Mouse (Mus musculus) heart, embryonic 14.5 days (tissue): Measurements from ENCODE around the gene Gga3. TPM values are rescaled to one million over a fixed set of nuclear protein-coding genes. Genes with fewer than 3 reads are reported as not detected.

Experiments used
- ATAC-seq: fragments of 200-750 bp; cut with Nextera tagmentation; 2 replicates; pipeline ENCODE4 v1.8.0; 2017; ENCODE audit warnings: low read depth, moderate TSS enrichment; ENCODE audit not compliant: insufficient number of reproducible peaks, insufficient read depth, low FRiP score
- H3K27ac ChIP-seq, 2 experiments: fragments of 200-500 bp in 1 of 2; fragments of 300-500 bp in 1 of 2; sonication (generic) in 1 of 2; replicated peaks in 1 of 2; 2 replicates each; pipeline ENCODE4 v1.5.1; 2012 to 2014; ENCODE audit warnings: low read depth in 2 of 2, low read length in 2 of 2, control low read depth in 1 of 2, mild to moderate bottlenecking in 1 of 2, mixed read lengths in 1 of 2; ENCODE audit not compliant: control insufficient read depth in 1 of 2, insufficient read depth in 1 of 2
- H3K27me3 ChIP-seq: fragments of 300-500 bp; sonication (generic); 2 replicates; pipeline ENCODE4 v1.6.1; 2014; ENCODE audit warnings: mild to moderate bottlenecking, low read length, control low read depth; ENCODE audit not compliant: control insufficient read depth, insufficient read depth
- H3K36me3 ChIP-seq: fragments of 300-500 bp; sonication (generic); 2 replicates; pipeline ENCODE4 v1.6.1; 2014; ENCODE audit warnings: mild to moderate bottlenecking, control low read depth, low read length, mixed read lengths; ENCODE audit not compliant: control insufficient read depth, insufficient read depth
- H3K4me1 ChIP-seq, 2 experiments: fragments of 200-500 bp in 1 of 2; fragments of 300-500 bp in 1 of 2; sonication (generic) in 1 of 2; 2 replicates each; pipeline ENCODE4 v1.6.1; 2012 to 2014; ENCODE audit warnings: low read length in 2 of 2, control low read depth in 1 of 2, mixed read lengths in 1 of 2; ENCODE audit not compliant: control insufficient read depth in 2 of 2, insufficient read depth in 2 of 2
- H3K4me2 ChIP-seq: fragments of 300-500 bp; sonication (generic); 2 replicates; pipeline ENCODE4 v1.6.1; 2014; ENCODE audit warnings: mild to moderate bottlenecking, low read length
- H3K4me3 ChIP-seq, 2 experiments: fragments of 200-500 bp in 1 of 2; fragments of 300-500 bp in 1 of 2; sonication (generic) in 1 of 2; 2 replicates each; pipeline ENCODE4 v1.5.1; 2012 to 2014; ENCODE audit warnings: low read length in 2 of 2, mild to moderate bottlenecking in 2 of 2, control low read depth in 1 of 2, low read depth in 1 of 2, moderate library complexity in 1 of 2; ENCODE audit not compliant: control insufficient read depth in 1 of 2, insufficient read depth in 1 of 2
- H3K9ac ChIP-seq: fragments of 300-500 bp; sonication (generic); 2 replicates; pipeline ENCODE4 v1.6.1; 2014; ENCODE audit warnings: mild to moderate bottlenecking, low read length
- H3K9me3 ChIP-seq: fragments of 300-500 bp; sonication (generic); 2 replicates; pipeline ENCODE4 v1.6.1; 2016; ENCODE audit warnings: low read length, control low read depth; ENCODE audit not compliant: control insufficient read depth
- WGBS: fragments of 180-500 bp; shearing (Covaris S2); extraction: QIAGEN DNeasy Blood & Tissue Kit; methylation state at CpG from one replicate; pipeline ENCODE4 v1.1.7; 2014; 5-methylcytosine and 5-hydroxymethylcytosine counted together
- polyA plus RNA-seq: library from polyadenylated mRNA; unstranded; fragments of >200 nt; fragmentation: Nextera tagmentation; extraction: Ambion mirVana; gene quantifications from 2 replicates; pipeline ENCODE4 v1.2.1, GENCODE M21; 2014

Gene Gga3
- polyA plus RNA-seq, 1 experiment from 2014 or later = 17.2 TPM

GRCm38 (mm10) chr11:115609576-115609975, 5.7 kb upstream of the Gga3 start:
- H3K9me3 ChIP-seq = no peaks in the 10 kb centered on the region
- no peak overlapping the region for H3K4me3 ChIP-seq
- WGBS = 62% methylated on average over 3 of the region's 3 CpGs
- no peak overlapping the region for H3K9ac ChIP-seq
- no peak for ATAC-seq
- H3K4me1 ChIP-seq = peaks cover 13 to 26% of the 10 kb centered on the region in 2 experiments
- H3K27me3 ChIP-seq = no peaks in the 10 kb centered on the region
- no peak overlapping the region for H3K27ac ChIP-seq
- no peak overlapping the region for H3K4me2 ChIP-seq
- H3K36me3 ChIP-seq = peaks cover 51% of the 10 kb centered on the region

- H3K4me1 ChIP-seq = peaks cover 13 to 23% of the 10 kb centered on the region in 2 experiments
- no peaks in the 10 kb centered on the region for H3K9me3 ChIP-seq
- no peak for ATAC-seq
- 80% methylated on average over 23 of the region's 23 CpGs for WGBS
- H3K4me3 ChIP-seq = no peak overlapping the region
- H3K9ac ChIP-seq = no peak overlapping the region
- no peaks in the 10 kb centered on the region for H3K27me3 ChIP-seq
- H3K27ac ChIP-seq = no peak overlapping the region
- peaks cover 49% of the 10 kb centered on the region for H3K36me3 ChIP-seq
- no peak overlapping the region for H3K4me2 ChIP-seq
Measured at GRCm38 (mm10) chr11:115608421-115609399, 4.9 kb upstream of the Gga3 start.

- WGBS = 83% methylated on average over 18 of the region's 18 CpGs
- ATAC-seq = no peak
- Histone ChIP-seq H3K4me2 (no peak overlapping the region), H3K9me3 (no peaks in the 10 kb centered on the region), H3K4me1 (peaks cover 9 to 24% of the 10 kb centered on the region in 2 experiments), H3K27me3 (no peaks in the 10 kb centered on the region), H3K9ac (no peak overlapping the region), H3K27ac (0 out of 4 replicates have a peak overlapping the region, but pooled peaks of 1 of the 2 experiments have one; percentile 4), H3K4me3 (no peak overlapping the region), H3K36me3 (peaks cover 49% of the 10 kb centered on the region)
Measured at GRCm38 (mm10) chr11:115606733-115607132, 2.9 kb upstream of the Gga3 start.

GRCm38 (mm10) chr11:115604304-115604696, 449 bp upstream of the Gga3 start:
- ATAC-seq = 0 out of 2 replicates have a peak, but pooled peaks have one; percentile 1
- WGBS = 0% methylated on average over 26 of the region's 26 CpGs
- no peaks in the 10 kb centered on the region for H3K9me3 ChIP-seq

GRCm38 (mm10) chr11:115603128-115603475, 749 bp downstream of the Gga3 start:
- no peaks in the 10 kb centered on the region for H3K9me3 ChIP-seq
- peak overlapping the region; percentile 95 for H3K9ac ChIP-seq
- peaks cover 10 to 40% of the 10 kb centered on the region in 2 experiments for H3K4me1 ChIP-seq
- no peaks in the 10 kb centered on the region for H3K27me3 ChIP-seq
- peak overlapping the region; percentile 92 to 100 for H3K4me3 ChIP-seq
- H3K4me2 ChIP-seq = peak overlapping the region; percentile 90
- 3% methylated on average over 15 of the region's 15 CpGs for WGBS
- peak overlapping the region; percentile 86 to 91 for H3K27ac ChIP-seq
- H3K36me3 ChIP-seq = peaks cover 45% of the 10 kb centered on the region
- no peak for ATAC-seq

More at GRCm38 (mm10) chr11:115604304-115604696, 449 bp upstream of the Gga3 start:
- H3K9ac ChIP-seq = peak overlapping the region; percentile 95
- H3K36me3 ChIP-seq = peaks cover 46% of the 10 kb centered on the region
- H3K27ac ChIP-seq = peak overlapping the region; percentile 91 to 93
- peak overlapping the region; percentile 92 to 100 for H3K4me3 ChIP-seq
- peak overlapping the region; percentile 90 for H3K4me2 ChIP-seq
- no peaks in the 10 kb centered on the region for H3K27me3 ChIP-seq
- H3K4me1 ChIP-seq = peaks cover 10 to 40% of the 10 kb centered on the region in 2 experiments

GRCm38 (mm10) chr11:115601174-115601573, 2.7 kb downstream of the Gga3 start:
- no peak overlapping the region for H3K4me2 ChIP-seq
- peaks cover 10 to 40% of the 10 kb centered on the region in 2 experiments for H3K4me1 ChIP-seq

GRCm38 (mm10) chr11:115600743-115601142, 3.1 kb downstream of the Gga3 start:
- no peak overlapping the region for H3K27ac ChIP-seq
- H3K9me3 ChIP-seq = no peaks in the 10 kb centered on the region
- WGBS = 85% methylated on average over 15 of the region's 15 CpGs
- no peak overlapping the region for H3K4me2 ChIP-seq
- no peaks in the 10 kb centered on the region for H3K27me3 ChIP-seq
- H3K4me3 ChIP-seq = no peak overlapping the region
- ATAC-seq = no peak
- H3K4me1 ChIP-seq = peaks cover 10 to 40% of the 10 kb centered on the region in 2 experiments
- no peak overlapping the region for H3K9ac ChIP-seq
- peaks cover 40% of the 10 kb centered on the region for H3K36me3 ChIP-seq

More at GRCm38 (mm10) chr11:115601174-115601573, 2.7 kb downstream of the Gga3 start:
- no peak overlapping the region for H3K4me3 ChIP-seq
- WGBS = 52% methylated on average over 4 of the region's 4 CpGs
- no peak for ATAC-seq
- H3K27me3 ChIP-seq = no peaks in the 10 kb centered on the region
- no peaks in the 10 kb centered on the region for H3K9me3 ChIP-seq
- peaks cover 40% of the 10 kb centered on the region for H3K36me3 ChIP-seq
- H3K9ac ChIP-seq = no peak overlapping the region
- H3K27ac ChIP-seq = no peak overlapping the region
